Mouse (Mus musculus): ENCODE data around the gene Casq2. TPM values are rescaled to one million over a fixed set of nuclear protein-coding genes. Genes with fewer than 3 reads are reported as not detected.

Gene Casq2
- total RNA-seq, 1 experiment = 0.54 TPM

DNA sequence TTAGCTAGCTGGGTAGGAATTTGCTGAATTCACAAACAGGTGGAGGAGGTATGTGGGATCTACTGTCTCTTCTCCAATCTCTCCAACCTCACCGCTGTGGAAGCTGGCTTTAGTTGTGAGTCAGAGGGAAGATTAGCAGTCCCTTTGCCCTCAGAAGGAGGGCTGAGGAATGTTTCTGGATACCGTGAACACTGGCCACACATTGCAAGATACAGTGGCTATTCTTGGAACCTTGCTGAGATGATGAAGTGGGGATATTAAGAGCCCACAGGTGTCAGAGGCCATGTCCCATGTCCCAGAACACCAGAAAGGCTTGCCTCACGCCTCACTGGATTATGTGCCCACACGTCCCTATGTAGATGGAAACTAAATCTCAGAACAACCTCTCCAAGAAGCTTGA, 17.0 kb upstream of the Casq2 start:
- Histone ChIP-seq H3K9me3 (ENCODE audit: control insufficient read depth, insufficient read depth, low read depth, low read length) (no peaks in the 10 kb centered on the region), H3K4me3 (ENCODE audit: insufficient read depth in 1 of 2, low read depth in 1 of 2, low read length in 2 of 2, poor library complexity in 1 of 2, severe bottlenecking in 1 of 2) (no peak overlapping the region), H3K9ac (ENCODE audit: insufficient read depth, low read depth, low read length, poor library complexity, severe bottlenecking) (no peak overlapping the region), H3K4me1 (ENCODE audit: control insufficient read depth in 2 of 2, insufficient read depth in 2 of 2, low read length in 2 of 2, poor library complexity in 1 of 2) (no peaks in the 10 kb centered on the region), H3K27ac (ENCODE audit: insufficient read depth, low read depth, low read length, poor library complexity, severe bottlenecking) (no peak overlapping the region), H3K36me3 (ENCODE audit: control insufficient read depth, insufficient read depth, low read length, poor library complexity, severe bottlenecking) (no peaks in the 10 kb centered on the region)
- TF ChIP-seq CHD2 (IDR thresholded peaks at IDR 0.05; ENCODE audit: low read depth, low read length) (no peak), MAFK (IDR thresholded peaks at IDR 0.05; ENCODE audit: insufficient read depth, low read depth, low read length) (no peak), ZNF384 (IDR thresholded peaks at IDR 0.05; ENCODE audit: low read depth, low read length) (no peak), ZC3H11A (IDR thresholded peaks at IDR 0.05; ENCODE audit: borderline replicate concordance, low read depth, low read length) (no peak), HCFC1 (IDR thresholded peaks at IDR 0.05; ENCODE audit: borderline replicate concordance, insufficient read depth, low read length) (no peak)
- in situ Hi-C loops (cut with MboI; ENCODE audit: low sequenced_read_pairs in 2 of 2, unreplicated experiment in 2 of 2) = no loop called here
- DNase-seq (ENCODE audit: low read depth, low spot score) = no peak

DNA sequence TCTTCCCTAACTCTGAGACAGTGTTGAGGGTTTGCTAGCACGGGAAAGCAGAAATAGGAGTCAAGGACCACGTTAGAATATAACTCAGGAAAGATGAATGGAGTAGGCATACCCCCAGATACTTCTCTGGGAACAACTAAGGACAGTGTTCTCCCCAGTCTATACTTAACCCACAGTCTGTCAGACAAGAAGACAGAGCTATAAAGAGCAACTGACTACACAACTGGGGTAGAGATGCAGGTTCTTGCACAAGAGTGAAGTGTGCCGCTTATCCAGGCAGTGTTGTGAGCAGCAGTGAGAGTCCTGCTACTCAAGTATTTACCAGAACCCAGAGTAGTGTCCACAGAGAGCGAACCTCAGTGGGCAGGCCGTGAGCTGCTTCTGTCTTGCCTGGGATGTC, 16.5 kb upstream of the Casq2 start:
- Histone ChIP-seq H3K4me1 (ENCODE audit: control insufficient read depth in 2 of 2, insufficient read depth in 2 of 2, low read length in 2 of 2, poor library complexity in 1 of 2) (no peaks in the 10 kb centered on the region), H3K4me3 (ENCODE audit: insufficient read depth in 1 of 2, low read depth in 1 of 2, low read length in 2 of 2, poor library complexity in 1 of 2, severe bottlenecking in 1 of 2) (no peak overlapping the region), H3K27ac (ENCODE audit: insufficient read depth, low read depth, low read length, poor library complexity, severe bottlenecking) (no peak overlapping the region), H3K36me3 (ENCODE audit: control insufficient read depth, insufficient read depth, low read length, poor library complexity, severe bottlenecking) (no peaks in the 10 kb centered on the region), H3K9ac (ENCODE audit: insufficient read depth, low read depth, low read length, poor library complexity, severe bottlenecking) (no peak overlapping the region), H3K9me3 (ENCODE audit: control insufficient read depth, insufficient read depth, low read depth, low read length) (no peaks in the 10 kb centered on the region)
- TF ChIP-seq ZNF384 (IDR thresholded peaks at IDR 0.05; ENCODE audit: low read depth, low read length) (no peak), HCFC1 (IDR thresholded peaks at IDR 0.05; ENCODE audit: borderline replicate concordance, insufficient read depth, low read length) (no peak), ZC3H11A (IDR thresholded peaks at IDR 0.05; ENCODE audit: borderline replicate concordance, low read depth, low read length) (no peak), CHD2 (IDR thresholded peaks at IDR 0.05; ENCODE audit: low read depth, low read length) (no peak), MAFK (IDR thresholded peaks at IDR 0.05; ENCODE audit: insufficient read depth, low read depth, low read length) (no peak)
- no peak for DNase-seq (ENCODE audit: low read depth, low spot score)
- in situ Hi-C loops (cut with MboI; ENCODE audit: low sequenced_read_pairs in 2 of 2, unreplicated experiment in 2 of 2) = no loop called here

DNA sequence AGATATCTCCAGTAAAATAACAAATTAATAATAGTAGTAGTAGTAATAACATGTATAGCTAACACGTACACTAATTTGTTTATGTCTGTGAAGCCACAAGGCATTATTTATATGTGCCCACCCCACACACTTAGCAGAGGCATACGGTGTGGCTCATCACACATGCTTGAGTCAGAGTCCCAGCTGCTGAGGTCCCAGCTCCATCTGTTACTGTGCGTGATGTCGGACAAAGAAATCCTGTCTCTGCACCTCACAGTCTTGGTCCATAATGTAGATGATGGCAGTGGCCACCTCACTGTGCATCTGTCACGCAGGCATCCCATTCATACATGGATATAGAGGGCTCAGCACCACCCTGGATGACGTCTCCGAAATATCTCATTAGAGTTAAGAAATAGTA, 15.9 kb upstream of the Casq2 start:
- Histone ChIP-seq H3K36me3 (ENCODE audit: control insufficient read depth, insufficient read depth, low read length, poor library complexity, severe bottlenecking) (no peaks in the 10 kb centered on the region), H3K4me3 (ENCODE audit: insufficient read depth in 1 of 2, low read depth in 1 of 2, low read length in 2 of 2, poor library complexity in 1 of 2, severe bottlenecking in 1 of 2) (no peak overlapping the region), H3K4me1 (ENCODE audit: control insufficient read depth in 2 of 2, insufficient read depth in 2 of 2, low read length in 2 of 2, poor library complexity in 1 of 2) (no peaks in the 10 kb centered on the region), H3K9ac (ENCODE audit: insufficient read depth, low read depth, low read length, poor library complexity, severe bottlenecking) (no peak overlapping the region), H3K9me3 (ENCODE audit: control insufficient read depth, insufficient read depth, low read depth, low read length) (no peaks in the 10 kb centered on the region), H3K27ac (ENCODE audit: insufficient read depth, low read depth, low read length, poor library complexity, severe bottlenecking) (no peak overlapping the region)
- TF ChIP-seq MAFK (IDR thresholded peaks at IDR 0.05; ENCODE audit: insufficient read depth, low read depth, low read length) (no peak), CHD2 (IDR thresholded peaks at IDR 0.05; ENCODE audit: low read depth, low read length) (no peak), HCFC1 (IDR thresholded peaks at IDR 0.05; ENCODE audit: borderline replicate concordance, insufficient read depth, low read length) (no peak), ZNF384 (IDR thresholded peaks at IDR 0.05; ENCODE audit: low read depth, low read length) (no peak), ZC3H11A (IDR thresholded peaks at IDR 0.05; ENCODE audit: borderline replicate concordance, low read depth, low read length) (no peak)
- no peak for DNase-seq (ENCODE audit: low read depth, low spot score)
- in situ Hi-C loops (cut with MboI; ENCODE audit: low sequenced_read_pairs in 2 of 2, unreplicated experiment in 2 of 2) = no loop called here

- no peak overlapping the region for H3K9ac ChIP-seq (ENCODE audit: insufficient read depth, low read depth, low read length, poor library complexity, severe bottlenecking)
- no peak overlapping the region for H3K4me3 ChIP-seq (ENCODE audit: insufficient read depth in 1 of 2, low read depth in 1 of 2, low read length in 2 of 2, poor library complexity in 1 of 2, severe bottlenecking in 1 of 2)
- H3K36me3 ChIP-seq (ENCODE audit: control insufficient read depth, insufficient read depth, low read length, poor library complexity, severe bottlenecking) = no peaks in the 10 kb centered on the region
- no peaks in the 10 kb centered on the region for H3K9me3 ChIP-seq (ENCODE audit: control insufficient read depth, insufficient read depth, low read depth, low read length)
- no peaks in the 10 kb centered on the region for H3K4me1 ChIP-seq (ENCODE audit: control insufficient read depth in 2 of 2, insufficient read depth in 2 of 2, low read length in 2 of 2, poor library complexity in 1 of 2)
- in situ Hi-C loops (cut with MboI; ENCODE audit: low sequenced_read_pairs in 2 of 2, unreplicated experiment in 2 of 2) = no loop called here
- no peak overlapping the region for H3K27ac ChIP-seq (ENCODE audit: insufficient read depth, low read depth, low read length, poor library complexity, severe bottlenecking)
- DNase-seq (ENCODE audit: low read depth, low spot score) = no peak
- no peak for TF ChIP-seq HCFC1 (IDR thresholded peaks at IDR 0.05; ENCODE audit: borderline replicate concordance, insufficient read depth, low read length)
- no peak for TF ChIP-seq ZC3H11A (IDR thresholded peaks at IDR 0.05; ENCODE audit: borderline replicate concordance, low read depth, low read length)
- no peak for TF ChIP-seq CHD2 (IDR thresholded peaks at IDR 0.05; ENCODE audit: low read depth, low read length)
- TF ChIP-seq MAFK (IDR thresholded peaks at IDR 0.05; ENCODE audit: insufficient read depth, low read depth, low read length) = no peak
- no peak for TF ChIP-seq ZNF384 (IDR thresholded peaks at IDR 0.05; ENCODE audit: low read depth, low read length)
Measured at GRCm38 (mm10) chr3:102071016-102071415, 15.2 kb upstream of the Casq2 start.

DNA sequence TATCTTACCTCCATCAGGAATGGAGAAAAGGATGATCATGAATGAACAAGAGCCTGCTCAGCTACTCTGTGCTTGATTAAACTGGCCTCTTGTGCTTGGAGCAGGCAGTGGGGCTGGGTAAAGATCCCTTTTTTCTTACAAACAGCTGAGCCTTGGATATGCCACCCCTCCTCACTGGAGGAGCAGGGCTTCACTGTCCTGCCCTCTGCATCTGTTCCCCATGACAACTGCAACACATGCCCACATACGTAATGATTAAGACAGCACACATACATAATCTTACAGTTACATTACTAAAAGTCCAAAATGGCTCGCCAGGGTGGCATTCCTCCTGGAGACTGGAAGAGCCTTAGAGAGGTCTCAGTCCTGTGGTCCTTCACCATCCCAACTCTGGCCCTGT, 6.8 kb upstream of the Casq2 start:
- Histone ChIP-seq H3K9me3 (ENCODE audit: control insufficient read depth, insufficient read depth, low read depth, low read length) (no peaks in the 10 kb centered on the region), H3K27ac (ENCODE audit: insufficient read depth, low read depth, low read length, poor library complexity, severe bottlenecking) (no peak overlapping the region), H3K36me3 (ENCODE audit: control insufficient read depth, insufficient read depth, low read length, poor library complexity, severe bottlenecking) (no peaks in the 10 kb centered on the region), H3K9ac (ENCODE audit: insufficient read depth, low read depth, low read length, poor library complexity, severe bottlenecking) (no peak overlapping the region), H3K4me1 (ENCODE audit: control insufficient read depth in 2 of 2, insufficient read depth in 2 of 2, low read length in 2 of 2, poor library complexity in 1 of 2) (peaks cover 0 to 21% of the 10 kb centered on the region in 2 experiments; a peak in 2 of 4 replicates), H3K4me3 (ENCODE audit: insufficient read depth in 1 of 2, low read depth in 1 of 2, low read length in 2 of 2, poor library complexity in 1 of 2, severe bottlenecking in 1 of 2) (no peak overlapping the region)
- no peak for DNase-seq (ENCODE audit: low read depth, low spot score)
- TF ChIP-seq HCFC1 (IDR thresholded peaks at IDR 0.05; ENCODE audit: borderline replicate concordance, insufficient read depth, low read length) (no peak), ZC3H11A (IDR thresholded peaks at IDR 0.05; ENCODE audit: borderline replicate concordance, low read depth, low read length) (no peak), ZNF384 (IDR thresholded peaks at IDR 0.05; ENCODE audit: low read depth, low read length) (no peak), CHD2 (IDR thresholded peaks at IDR 0.05; ENCODE audit: low read depth, low read length) (no peak), MAFK (IDR thresholded peaks at IDR 0.05; ENCODE audit: insufficient read depth, low read depth, low read length) (no peak)
- in situ Hi-C loops (cut with MboI; ENCODE audit: low sequenced_read_pairs in 2 of 2, unreplicated experiment in 2 of 2) = no loop called here
